Mouse (Mus musculus) megakaryocyte, embryonic 14.5 days (primary cell): ENCODE measurements around the gene Fbxo9.

Experiments
- FLI1 ChIP-seq: IDR thresholded peaks from 2 replicates; pipeline ENCODE4 v1.6.1; 2012; ENCODE audit warnings: low read length, inconsistent platforms, mixed read lengths
- GATA1 ChIP-seq: IDR thresholded peaks from 3 replicates; pipeline ENCODE4 v1.6.1; 2012; ENCODE audit warnings: mixed read lengths, low read length, inconsistent platforms, borderline replicate concordance

GRCm38 (mm10) chr9:78135658-78136057, 26.8 kb upstream of the Fbxo9 start:
- TF ChIP-seq GATA1: no peak
- TF ChIP-seq FLI1: no peak
